Mouse (Mus musculus): ENCODE measurements around the gene Eef1g. TPM values are rescaled to one million over a fixed set of nuclear protein-coding genes. Genes with fewer than 3 reads are reported as not detected.

Gene Eef1g
- polyA plus RNA-seq, 1 experiment from 2014 or later = 240 TPM

DNA sequence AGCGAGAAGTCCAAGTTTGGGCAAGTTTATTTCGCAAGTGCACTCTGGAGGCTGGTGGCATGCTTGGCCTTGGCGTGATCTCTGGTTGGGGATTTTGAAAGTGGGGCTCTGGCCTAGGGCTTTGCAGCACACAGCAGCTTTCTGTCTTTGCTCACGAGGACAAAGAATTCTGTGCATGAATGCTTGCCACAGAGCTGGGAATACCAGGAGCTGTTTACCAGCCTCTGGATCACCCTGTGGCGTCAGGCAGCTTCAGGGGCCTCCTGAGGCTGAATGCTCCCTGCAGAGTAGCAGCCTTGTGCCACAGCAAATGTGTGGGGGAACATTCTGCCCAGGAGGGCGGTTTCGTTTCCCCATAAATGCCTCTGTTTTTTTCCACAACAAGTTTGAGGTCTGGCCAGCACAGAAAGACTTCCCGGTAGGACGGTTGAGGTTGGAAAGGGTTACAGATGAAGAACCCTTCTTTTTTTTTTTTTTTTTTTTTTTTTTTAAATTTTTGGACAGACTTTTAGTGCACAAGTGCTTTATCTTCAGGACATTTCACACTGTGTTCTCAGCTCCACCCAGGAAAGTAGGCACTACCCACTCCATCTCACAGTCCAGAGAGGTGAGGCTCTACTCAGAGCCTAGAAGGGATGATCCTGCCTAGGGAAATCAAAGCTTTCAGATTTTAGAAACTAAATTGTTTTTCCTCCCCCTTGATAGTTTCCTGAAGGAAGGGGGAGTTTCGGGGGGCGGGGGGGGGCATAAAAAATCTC is 56.4 kb downstream of the Eef1g start:
- WGBS = 42% methylated on average over 11 of the region's 11 CpGs

DNA sequence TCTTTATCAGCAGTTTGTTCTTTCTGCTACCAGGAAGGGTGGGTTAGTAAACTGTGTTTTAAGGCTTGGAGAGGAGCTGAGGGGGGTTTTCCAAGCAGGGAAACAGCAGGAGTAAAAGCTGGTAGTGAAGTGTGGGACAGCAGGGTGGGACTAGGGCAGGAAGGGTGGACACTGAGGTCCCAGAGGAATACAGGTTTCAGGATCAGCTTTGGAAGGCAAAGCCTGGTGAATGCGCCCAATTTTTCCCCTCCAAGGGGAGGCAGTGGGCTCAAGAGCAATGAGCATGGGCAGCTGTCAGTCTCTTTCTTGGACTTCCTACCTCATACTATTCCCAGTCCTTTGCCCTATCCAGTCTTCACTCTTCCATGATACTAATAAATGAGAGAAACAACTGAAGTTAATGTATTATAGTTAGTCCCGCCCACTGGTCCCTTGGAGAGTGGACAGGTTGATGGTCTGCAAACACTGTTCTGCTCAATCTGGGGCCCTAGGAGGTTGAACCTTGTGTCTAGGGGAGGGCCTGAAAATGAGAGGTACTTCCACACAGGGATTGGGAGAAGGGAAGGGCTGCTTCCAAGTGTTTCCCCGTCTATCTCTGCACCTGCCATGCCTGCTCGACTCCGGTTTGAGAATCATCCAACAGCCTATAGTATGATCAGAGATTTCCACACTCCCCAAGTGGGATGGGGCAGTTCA is 58.9 kb downstream of the Eef1g start:
- Histone ChIP-seq H3K4me2 (ENCODE audit: low read depth, low read length) (no peak overlapping the region), H3K27ac (ENCODE audit: low read length) (no peak overlapping the region), H3K9ac (ENCODE audit: low read length) (no peak overlapping the region), H3K4me1 (ENCODE audit: control insufficient read depth, insufficient read depth, low read length) (peaks cover 42% of the 10 kb centered on the region), H3K9me3 (replicated peaks; ENCODE audit: control insufficient read depth, low read length) (no peaks in the 10 kb centered on the region), H3K36me3 (ENCODE audit: control insufficient read depth, insufficient read depth) (peaks cover under 1% of the 10 kb centered on the region; the same call in 1 of the 2 replicates), H3K27me3 (ENCODE audit: control insufficient read depth, insufficient read depth, low read length) (no peaks in the 10 kb centered on the region), H3K4me3 (ENCODE audit: low read length) (no peak overlapping the region)
- 90% methylated on average over 5 of the region's 5 CpGs for WGBS
- ATAC-seq (replicated peaks; ENCODE audit: extremely low read depth, insufficient read depth, low FRiP score) = no peak

More for the DNA sequence above, 56.4 kb downstream of the Eef1g start:
- H3K36me3 ChIP-seq (ENCODE audit: control insufficient read depth, insufficient read depth) = peaks cover 16% of the 10 kb centered on the region
- no peaks in the 10 kb centered on the region for H3K27me3 ChIP-seq (ENCODE audit: control insufficient read depth, insufficient read depth, low read length)
- no peak overlapping the region for H3K4me3 ChIP-seq (ENCODE audit: low read length)
- H3K27ac ChIP-seq (ENCODE audit: low read length) = peak overlapping the region; percentile 80
- 0 out of 2 replicates have a peak overlapping the region, but pooled peaks have one; percentile 51 for H3K9ac ChIP-seq (ENCODE audit: low read length)
- ATAC-seq (replicated peaks; ENCODE audit: extremely low read depth, insufficient read depth, low FRiP score) = peak; percentile 42; the same call in 1 of the 2 replicates
- no peak overlapping the region for H3K4me2 ChIP-seq (ENCODE audit: low read depth, low read length)
- H3K4me1 ChIP-seq (ENCODE audit: control insufficient read depth, insufficient read depth, low read length) = peaks cover 25% of the 10 kb centered on the region
- H3K9me3 ChIP-seq (replicated peaks; ENCODE audit: control insufficient read depth, low read length) = no peaks in the 10 kb centered on the region

DNA sequence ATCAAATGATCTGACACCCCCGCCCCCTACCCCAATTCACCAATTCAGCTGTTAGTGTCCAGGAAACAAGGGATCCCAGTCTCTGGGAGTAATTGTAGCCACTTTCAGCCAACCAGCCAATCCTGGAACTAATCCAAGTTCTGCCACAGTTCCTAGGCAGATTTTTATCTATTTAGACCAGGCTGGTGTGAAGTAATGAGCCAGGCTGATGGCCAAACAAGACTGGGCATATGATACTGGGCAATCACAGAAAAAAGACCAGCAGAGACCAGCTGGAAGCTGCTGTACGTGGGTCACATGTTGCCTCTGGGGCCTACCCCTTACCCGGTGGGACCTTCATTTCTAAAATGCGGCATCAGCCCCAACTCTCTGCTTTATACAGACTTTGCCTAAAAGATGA is 59.8 kb downstream of the Eef1g start:
- 81% methylated on average over 4 of the region's 4 CpGs for WGBS
- Histone ChIP-seq H3K4me3 (ENCODE audit: low read length) (no peak overlapping the region), H3K4me2 (ENCODE audit: low read depth, low read length) (no peak overlapping the region), H3K27me3 (ENCODE audit: control insufficient read depth, insufficient read depth, low read length) (no peaks in the 10 kb centered on the region), H3K9me3 (replicated peaks; ENCODE audit: control insufficient read depth, low read length) (no peaks in the 10 kb centered on the region), H3K4me1 (ENCODE audit: control insufficient read depth, insufficient read depth, low read length) (peaks cover 42% of the 10 kb centered on the region), H3K27ac (ENCODE audit: low read length) (no peak overlapping the region), H3K9ac (ENCODE audit: low read length) (no peak overlapping the region), H3K36me3 (ENCODE audit: control insufficient read depth, insufficient read depth) (no peaks in the 10 kb centered on the region)
- no peak for ATAC-seq (replicated peaks; ENCODE audit: extremely low read depth, insufficient read depth, low FRiP score)

DNA sequence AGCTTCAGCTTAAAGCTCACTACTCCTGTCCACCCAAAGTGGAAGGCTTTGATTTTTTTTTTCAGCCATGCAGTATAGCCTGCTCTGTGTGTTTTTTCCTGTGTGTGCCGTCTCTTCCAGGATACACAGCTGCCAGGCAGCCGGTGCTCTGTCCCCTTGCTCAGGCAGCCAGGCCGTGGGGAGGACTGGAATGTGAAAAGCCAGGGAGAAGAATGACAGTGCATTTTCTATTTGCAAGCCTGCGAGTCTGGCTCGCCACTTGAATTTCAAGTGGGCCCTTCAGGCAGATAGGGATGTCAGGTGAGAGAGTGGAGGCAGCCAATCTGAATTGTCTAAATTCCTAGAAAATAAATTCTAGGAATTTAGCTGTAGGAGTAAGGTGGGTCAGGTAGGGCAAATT is 61.0 kb downstream of the Eef1g start:
- Histone ChIP-seq H3K9ac (ENCODE audit: low read length) (0 out of 2 replicates have a peak overlapping the region, but pooled peaks have one; percentile 22), H3K9me3 (replicated peaks; ENCODE audit: control insufficient read depth, low read length) (no peaks in the 10 kb centered on the region), H3K27ac (ENCODE audit: low read length) (peak overlapping the region; percentile 86), H3K36me3 (ENCODE audit: control insufficient read depth, insufficient read depth) (no peaks in the 10 kb centered on the region), H3K4me2 (ENCODE audit: low read depth, low read length) (peak overlapping the region; percentile 37; the same call in 1 of the 2 replicates), H3K27me3 (ENCODE audit: control insufficient read depth, insufficient read depth, low read length) (no peaks in the 10 kb centered on the region), H3K4me3 (ENCODE audit: low read length) (no peak overlapping the region), H3K4me1 (ENCODE audit: control insufficient read depth, insufficient read depth, low read length) (peaks cover 41% of the 10 kb centered on the region)
- peak; percentile 77 for ATAC-seq (replicated peaks; ENCODE audit: extremely low read depth, insufficient read depth, low FRiP score)
- WGBS = 8% methylated on average over 5 of the region's 5 CpGs

Other genes starting within 250 kb of the Eef1g start
- 66.4 and 68.8 TPM in 2 replicates for gene Slc3a2, start 243.7 kb upstream of the Eef1g start, polyA plus RNA-seq (2015; fragmentation: Nextera tagmentation; extraction: Ambion mirVana)
- 53.5 and 54.9 TPM in 2 replicates for gene Wdr74, start 231.2 kb upstream of the Eef1g start, polyA plus RNA-seq (2015; fragmentation: Nextera tagmentation; extraction: Ambion mirVana)
- gene 1700092M07Rik, start 226.3 kb upstream of the Eef1g start, polyA plus RNA-seq (2015; fragmentation: Nextera tagmentation; extraction: Ambion mirVana) = 0.63 and 0.74 TPM in 2 replicates
- gene Stx5a, start 225.6 kb upstream of the Eef1g start, polyA plus RNA-seq (2015; fragmentation: Nextera tagmentation; extraction: Ambion mirVana) = 91.5 and 91.7 TPM in 2 replicates
- 134 and 145 TPM in 2 replicates for gene Nxf1, start 210.0 kb upstream of the Eef1g start, polyA plus RNA-seq (2015; fragmentation: Nextera tagmentation; extraction: Ambion mirVana)
- gene Tmem223, start 196.0 kb upstream of the Eef1g start, polyA plus RNA-seq (2015; fragmentation: Nextera tagmentation; extraction: Ambion mirVana) = 138 and 158 TPM in 2 replicates
- gene Tmem179b, start 192.6 kb upstream of the Eef1g start, polyA plus RNA-seq (2015; fragmentation: Nextera tagmentation; extraction: Ambion mirVana) = 57.1 and 60.9 TPM in 2 replicates
- gene Taf6l, start 180.6 kb upstream of the Eef1g start, polyA plus RNA-seq (2015; fragmentation: Nextera tagmentation; extraction: Ambion mirVana) = 17.4 and 19.3 TPM in 2 replicates
- 126 and 128 TPM in 2 replicates for gene Polr2g, start 168.5 kb upstream of the Eef1g start, polyA plus RNA-seq (2015; fragmentation: Nextera tagmentation; extraction: Ambion mirVana)
- 3.5 and 4.3 TPM in 2 replicates for gene Zbtb3, start 164.5 kb upstream of the Eef1g start, polyA plus RNA-seq (2015; fragmentation: Nextera tagmentation; extraction: Ambion mirVana)
- 35.5 and 37.7 TPM in 2 replicates for gene Ttc9c, start 147.7 kb upstream of the Eef1g start, polyA plus RNA-seq (2015; fragmentation: Nextera tagmentation; extraction: Ambion mirVana)
- gene Hnrnpul2, start 147.0 kb upstream of the Eef1g start, polyA plus RNA-seq (2015; fragmentation: Nextera tagmentation; extraction: Ambion mirVana) = 3.2 and 3.3 TPM in 2 replicates
- gene AC129217.1, start 137.3 kb upstream of the Eef1g start, polyA plus RNA-seq (2015; fragmentation: Nextera tagmentation; extraction: Ambion mirVana) = not detected in 2 replicates
- gene Bscl2, start 129.6 kb upstream of the Eef1g start, polyA plus RNA-seq (2015; fragmentation: Nextera tagmentation; extraction: Ambion mirVana) = 43.9 and 44.3 TPM in 2 replicates
- gene Gng3, start 127.8 kb upstream of the Eef1g start, polyA plus RNA-seq (2015; fragmentation: Nextera tagmentation; extraction: Ambion mirVana) = 1.2 and 1.4 TPM in 2 replicates
- 1.9 and 2.8 TPM in 2 replicates for gene Lrrn4cl, start 116.3 kb upstream of the Eef1g start, polyA plus RNA-seq (2015; fragmentation: Nextera tagmentation; extraction: Ambion mirVana)
- gene Ubxn1, start 95.5 kb upstream of the Eef1g start, polyA plus RNA-seq (2015; fragmentation: Nextera tagmentation; extraction: Ambion mirVana) = 130 and 133 TPM in 2 replicates
- 62.7 and 64.0 TPM in 2 replicates for gene Uqcc3, start 86.1 kb upstream of the Eef1g start, polyA plus RNA-seq (2015; fragmentation: Nextera tagmentation; extraction: Ambion mirVana)
- 25.2 and 42.5 TPM in 2 replicates for gene Lbhd1, start 83.3 kb upstream of the Eef1g start, polyA plus RNA-seq (2015; fragmentation: Nextera tagmentation; extraction: Ambion mirVana)
- gene Gm49403, start 83.1 kb upstream of the Eef1g start, polyA plus RNA-seq (2015; fragmentation: Nextera tagmentation; extraction: Ambion mirVana) = not detected in 2 replicates
- 39.7 and 54.5 TPM in 2 replicates for gene 1810009A15Rik, start 78.2 kb upstream of the Eef1g start, polyA plus RNA-seq (2015; fragmentation: Nextera tagmentation; extraction: Ambion mirVana)
- not detected in 2 replicates for gene Gm49416, start 78.1 kb upstream of the Eef1g start, polyA plus RNA-seq (2015; fragmentation: Nextera tagmentation; extraction: Ambion mirVana)
- gene Ints5, start 74.0 kb upstream of the Eef1g start, polyA plus RNA-seq (2015; fragmentation: Nextera tagmentation; extraction: Ambion mirVana) = 24.8 and 27.6 TPM in 2 replicates
- 56.7 and 62.6 TPM in 2 replicates for gene Ganab, start 69.0 kb upstream of the Eef1g start, polyA plus RNA-seq (2015; fragmentation: Nextera tagmentation; extraction: Ambion mirVana)
- gene B3gat3, start 46.7 kb upstream of the Eef1g start, polyA plus RNA-seq (2015; fragmentation: Nextera tagmentation; extraction: Ambion mirVana) = 32.7 and 38.0 TPM in 2 replicates
- 2.2 and 2.4 TPM in 2 replicates for gene Rom1, start 37.7 kb upstream of the Eef1g start, polyA plus RNA-seq (2015; fragmentation: Nextera tagmentation; extraction: Ambion mirVana)
- 16.0 and 17.2 TPM in 2 replicates for gene Eml3, start 37.5 kb upstream of the Eef1g start, polyA plus RNA-seq (2015; fragmentation: Nextera tagmentation; extraction: Ambion mirVana)
- gene Mta2, start 25.2 kb upstream of the Eef1g start, polyA plus RNA-seq (2015; fragmentation: Nextera tagmentation; extraction: Ambion mirVana) = 92.1 and 96.0 TPM in 2 replicates
- 17.5 and 18.4 TPM in 2 replicates for gene Tut1, start 13.2 kb upstream of the Eef1g start, polyA plus RNA-seq (2015; fragmentation: Nextera tagmentation; extraction: Ambion mirVana)
- 28.7 and 36.5 TPM in 2 replicates for gene Ahnak, start 22.2 kb downstream of the Eef1g start, polyA plus RNA-seq (2015; fragmentation: Nextera tagmentation; extraction: Ambion mirVana)
- gene Scgb1a1, start 120.9 kb downstream of the Eef1g start, polyA plus RNA-seq (2015; fragmentation: Nextera tagmentation; extraction: Ambion mirVana) = 0.91 and 1.8 TPM in 2 replicates
- 18.9 and 21.6 TPM in 2 replicates for gene Asrgl1, start 168.6 kb downstream of the Eef1g start, polyA plus RNA-seq (2015; fragmentation: Nextera tagmentation; extraction: Ambion mirVana)